Mouse (Mus musculus) erythroid progenitor cell, adult 5-6 weeks (primary cell): ENCODE data around the gene Tmem200c. TPM values are rescaled to one million over a fixed set of nuclear protein-coding genes. Genes with fewer than 3 reads are reported as not detected.

Experiments used
- ATAC-seq: replicated peaks from 2 replicates; pipeline ENCODE4 v1.8.0; 2016; ENCODE audit warnings: moderate number of reproducible peaks, mild to moderate bottlenecking, moderate TSS enrichment, inconsistent platforms; ENCODE audit not compliant: poor library complexity, low FRiP score, severe bottlenecking
- total RNA-seq, 2 experiments: library from RNA; stranded (forward) in 1 of 2; stranded (reverse) in 1 of 2; fragments of 150-400 nt in 1 of 2; fragments of 186-747, 209-891 nt in 1 of 2; gene quantifications; 2 replicates each; pipeline versions ENCODE4 v1.2.3 to v1.2.4; 2015 to 2017; ENCODE audit warnings: low replicate concordance in 2 of 2

Gene Tmem200c
- total RNA-seq, 2 experiments from 2014 or later = not detected

GRCm38 (mm10) chr17:68890672-68891071 lies 64.2 kb downstream of the Tmem200c start:
- no peak for ATAC-seq

Other genes with a start within 250 kb of the Tmem200c start
- 9.7 and 13.0 TPM in 2 replicates for gene Epb41l3, start 249.1 kb downstream of the Tmem200c start, total RNA-seq (2015; ENCODE audit: low replicate concordance)
- 4.9 and 9.9 TPM in 2 replicates for gene Epb41l3, start 249.1 kb downstream of the Tmem200c start, total RNA-seq (2017; ENCODE audit: low replicate concordance)